In genomic region chr3:99254559-99255151, GRCm38 (mm10) we compare ENCODE assay signal across 11 mouse cellular contexts. TPM values are rescaled to one million over a fixed set of nuclear protein-coding genes. Genes with fewer than 3 reads are reported as not detected.
A peak's percentile ranks its signal among the peaks of the same experiment; 100 is the strongest.
DNase-seq lines count a peak whose midpoint lies in the region; ATAC-seq lines count a peak whose summit lies in the region.
"Had no signal": no experiment of that assay in that cellular context is flagged by ENCODE, and none has a peak within 500 bp of the region (broad histone marks: within the 10 kb centered on the region; RNA-seq: fewer than 3 reads in every experiment).

No protein-coding gene starts in this region.

- no peaks in the 10 kb centered on the region for H3K36me3 ChIP-seq in midbrain, embryonic 10.5 days
- no peaks in the 10 kb centered on the region for H3K36me3 ChIP-seq in midbrain, embryonic 13.5 days
- no peaks in the 10 kb centered on the region for H3K36me3 ChIP-seq in hindbrain, embryonic 11.5 days (ENCODE audit: control insufficient read depth, insufficient read depth, low read length)
- no peaks in the 10 kb centered on the region for H3K36me3 ChIP-seq in neural tube, embryonic 13.5 days
- H3K36me3 ChIP-seq: liver, embryonic 15.5 days had no signal

- peak; percentile 64 for DNase-seq in embryo, embryonic 10.5 days (ENCODE audit: low spot score)
- no peak for DNase-seq in embryo, embryonic 9.5 days (ENCODE audit: extremely low spot score)
- DNase-seq in midbrain, embryonic 10.5 days (ENCODE audit: low spot score): peak; percentile 57
- peak; percentile 62 for DNase-seq in hindbrain, embryonic 11.5 days (ENCODE audit: low spot score)
- DNase-seq in thymus, postnatal 36 days: no peak
- no peak for DNase-seq in left cerebral cortex, adult 11 months (ENCODE audit: low spot score)
- DNase-seq: cerebellum, adult 8-10 months; kidney, adult 8-10 months had no signal

- peak overlapping the region; percentile 55; the same call in 1 of the 2 replicates for H3K4me3 ChIP-seq in midbrain, embryonic 10.5 days
- H3K4me3 ChIP-seq in midbrain, embryonic 13.5 days (replicated peaks): no peak overlapping the region
- peak overlapping the region; percentile 32 for H3K4me3 ChIP-seq in hindbrain, embryonic 11.5 days (ENCODE audit: low read depth, low read length)
- peak overlapping the region; percentile 33; the same call in 1 of the 2 replicates for H3K4me3 ChIP-seq in neural tube, embryonic 13.5 days

- no peak for ATAC-seq in midbrain, embryonic 13.5 days
- no peak for ATAC-seq in hindbrain, embryonic 11.5 days (ENCODE audit: low FRiP score)
- no peak for ATAC-seq in neural tube, embryonic 13.5 days (ENCODE audit: low read depth)

- peaks cover 100% of the 10 kb centered on the region for H3K27me3 ChIP-seq in midbrain, embryonic 10.5 days (ENCODE audit: low read depth, poor library complexity, severe bottlenecking)
- peaks cover 99% of the 10 kb centered on the region for H3K27me3 ChIP-seq in midbrain, embryonic 13.5 days
- peaks cover 94% of the 10 kb centered on the region for H3K27me3 ChIP-seq in hindbrain, embryonic 11.5 days (ENCODE audit: control insufficient read depth, insufficient read depth, low read length)
- peaks cover 100% of the 10 kb centered on the region for H3K27me3 ChIP-seq in neural tube, embryonic 13.5 days

- no peak overlapping the region for H3K27ac ChIP-seq in midbrain, embryonic 10.5 days (replicated peaks)
- no peak overlapping the region for H3K27ac ChIP-seq in midbrain, embryonic 13.5 days
- no peak overlapping the region for H3K27ac ChIP-seq in hindbrain, embryonic 11.5 days (ENCODE audit: low read depth, low read length)
- H3K27ac ChIP-seq in neural tube, embryonic 13.5 days (replicated peaks): no peak overlapping the region
- H3K27ac ChIP-seq: liver, embryonic 15.5 days had no signal

- H3K9me3 ChIP-seq in midbrain, embryonic 10.5 days (replicated peaks): no peaks in the 10 kb centered on the region
- no peaks in the 10 kb centered on the region for H3K9me3 ChIP-seq in midbrain, embryonic 13.5 days
- H3K9me3 ChIP-seq in hindbrain, embryonic 11.5 days (ENCODE audit: control insufficient read depth, low read length): no peaks in the 10 kb centered on the region
- H3K9me3 ChIP-seq in neural tube, embryonic 13.5 days: no peaks in the 10 kb centered on the region
- H3K9me3 ChIP-seq: liver, embryonic 15.5 days had no signal

- WGBS in midbrain, embryonic 10.5 days: under 1% methylated on average over 15 of the region's 15 CpGs
- WGBS in midbrain, embryonic 13.5 days: 1% methylated on average over 15 of the region's 15 CpGs
- 1% methylated on average over 15 of the region's 15 CpGs for WGBS in hindbrain, embryonic 11.5 days
- 1% methylated on average over 15 of the region's 15 CpGs for WGBS in neural tube, embryonic 13.5 days

- H3K4me2 ChIP-seq in midbrain, embryonic 13.5 days (replicated peaks): no peak overlapping the region
- no peak overlapping the region for H3K4me2 ChIP-seq in hindbrain, embryonic 11.5 days (replicated peaks; ENCODE audit: low read depth, low read length)
- no peak overlapping the region for H3K4me2 ChIP-seq in neural tube, embryonic 13.5 days

- no peak overlapping the region for H3K9ac ChIP-seq in midbrain, embryonic 13.5 days (replicated peaks)
- H3K9ac ChIP-seq in hindbrain, embryonic 11.5 days (ENCODE audit: low read depth, low read length): no peak overlapping the region
- no peak overlapping the region for H3K9ac ChIP-seq in neural tube, embryonic 13.5 days
- H3K9ac ChIP-seq: liver, embryonic 15.5 days had no signal

- H3K4me1 ChIP-seq in midbrain, embryonic 10.5 days: peaks cover 19% of the 10 kb centered on the region
- peaks cover 12% of the 10 kb centered on the region for H3K4me1 ChIP-seq in midbrain, embryonic 13.5 days (replicated peaks)
- H3K4me1 ChIP-seq in hindbrain, embryonic 11.5 days (replicated peaks; ENCODE audit: control insufficient read depth, insufficient read depth, low read length): peaks cover 9% of the 10 kb centered on the region; the same call in 1 of the 2 replicates
- H3K4me1 ChIP-seq in neural tube, embryonic 13.5 days (replicated peaks): peaks cover 10% of the 10 kb centered on the region

RNA-seq across cellular contexts. Expression of gene Tbx15, which starts 14.5 kb away (rescaled TPM):
- 1.2 TPM in 2 replicates for polyA plus RNA-seq in midbrain, embryonic 10.5 days (2016; fragmentation: Nextera tagmentation; extraction: Ambion mirVana)
- 0.35 and 0.39 TPM in 2 replicates for polyA plus RNA-seq in midbrain, embryonic 13.5 days (2015; fragmentation: Nextera tagmentation; extraction: Ambion mirVana)
- polyA plus RNA-seq in hindbrain, embryonic 11.5 days (2014; fragmentation: Nextera tagmentation; extraction: Ambion mirVana): 4.2 and 4.9 TPM in 2 replicates
- 0.32 and 1.1 TPM in 2 replicates for polyA plus RNA-seq in neural tube, embryonic 13.5 days (2015; fragmentation: Nextera tagmentation; extraction: Ambion mirVana)

Comparison
In these comparisons a context has a peak if more than half of its experiments do, and no peak if none do; other contexts are left out.
1. DNase-seq: peak in embryo, embryonic 10.5 days (single experiment), midbrain, embryonic 10.5 days (single experiment) and hindbrain, embryonic 11.5 days (single experiment); none in embryo, embryonic 9.5 days (single experiment), thymus, postnatal 36 days (0 of 2) and left cerebral cortex, adult 11 months (single experiment).